Mouse (Mus musculus): ENCODE measurements around the gene Hoxc6. TPM values are rescaled to one million over a fixed set of nuclear protein-coding genes. Genes with fewer than 3 reads are reported as not detected.

The Hoxc6 gene
- polyA plus RNA-seq, 1 experiment from 2014 or later: 0.17 TPM

GRCm38 (mm10) chr15:102990461-102991397 lies 7.3 kb upstream of the Hoxc6 start, which contains the start of gene Hoxc8:
TSS of gene Hoxc8 (plus strand) at chr15:102990607.
- H3K27me3 ChIP-seq (ENCODE audit: control insufficient read depth, insufficient read depth, low read length): peaks cover 93% of the 10 kb centered on the region
- WGBS: under 1% methylated on average over 69 of the region's 69 CpGs
- no peaks in the 10 kb centered on the region for H3K36me3 ChIP-seq (replicated peaks; ENCODE audit: control insufficient read depth, insufficient read depth, low read depth, low read length)
- no peaks in the 10 kb centered on the region for H3K9me3 ChIP-seq (replicated peaks; ENCODE audit: control insufficient read depth, low read length)
- no peak for ATAC-seq (replicated peaks; ENCODE audit: insufficient number of reproducible peaks, low FRiP score, low TSS enrichment, low read depth)
- H3K4me1 ChIP-seq (ENCODE audit: control insufficient read depth, insufficient read depth, low read length): no peaks in the 10 kb centered on the region
- no peak within 1 kb of the TSS for H3K9ac ChIP-seq (replicated peaks; ENCODE audit: low read length)
- no peak within 1 kb of the TSS for H3K27ac ChIP-seq (replicated peaks; ENCODE audit: low read depth, low read length)
- no peak for DNase-seq (ENCODE audit: low spot score)
- no peak within 1 kb of the TSS for H3K4me3 ChIP-seq (ENCODE audit: low read depth, low read length)
- H3K4me2 ChIP-seq (ENCODE audit: low read depth, low read length): no peak within 1 kb of the TSS

GRCm38 (mm10) chr15:102991782-102992181 lies 6.3 kb upstream of the Hoxc6 start:
- Histone ChIP-seq H3K27me3 (ENCODE audit: control insufficient read depth, insufficient read depth, low read length) (peaks cover 93% of the 10 kb centered on the region), H3K27ac (replicated peaks; ENCODE audit: low read depth, low read length) (no peak overlapping the region), H3K9ac (replicated peaks; ENCODE audit: low read length) (no peak overlapping the region), H3K4me2 (ENCODE audit: low read depth, low read length) (no peak overlapping the region), H3K4me3 (ENCODE audit: low read depth, low read length) (no peak overlapping the region), H3K36me3 (replicated peaks; ENCODE audit: control insufficient read depth, insufficient read depth, low read depth, low read length) (no peaks in the 10 kb centered on the region), H3K9me3 (replicated peaks; ENCODE audit: control insufficient read depth, low read length) (no peaks in the 10 kb centered on the region), H3K4me1 (ENCODE audit: control insufficient read depth, insufficient read depth, low read length) (no peaks in the 10 kb centered on the region)
- 4% methylated on average over 7 of the region's 7 CpGs for WGBS
- ATAC-seq (replicated peaks; ENCODE audit: insufficient number of reproducible peaks, low FRiP score, low TSS enrichment, low read depth) (no peak), DNase-seq (ENCODE audit: low spot score) (no peak)

- Histone ChIP-seq H3K4me3 (ENCODE audit: low read depth, low read length) (no peak overlapping the region), H3K27ac (replicated peaks; ENCODE audit: low read depth, low read length) (no peak overlapping the region), H3K4me1 (ENCODE audit: control insufficient read depth, insufficient read depth, low read length) (no peaks in the 10 kb centered on the region), H3K36me3 (replicated peaks; ENCODE audit: control insufficient read depth, insufficient read depth, low read depth, low read length) (no peaks in the 10 kb centered on the region), H3K9me3 (replicated peaks; ENCODE audit: control insufficient read depth, low read length) (no peaks in the 10 kb centered on the region), H3K27me3 (ENCODE audit: control insufficient read depth, insufficient read depth, low read length) (peaks cover 92% of the 10 kb centered on the region), H3K4me2 (ENCODE audit: low read depth, low read length) (no peak overlapping the region), H3K9ac (replicated peaks; ENCODE audit: low read length) (no peak overlapping the region)
- ATAC-seq (replicated peaks; ENCODE audit: insufficient number of reproducible peaks, low FRiP score, low TSS enrichment, low read depth) (no peak), DNase-seq (ENCODE audit: low spot score) (no peak)
- WGBS: 2% methylated on average over 11 of the region's 11 CpGs
Measured at GRCm38 (mm10) chr15:102992206-102992605, 5.9 kb upstream of the Hoxc6 start.

- H3K27ac ChIP-seq (replicated peaks; ENCODE audit: low read depth, low read length): no peak overlapping the region
- H3K4me3 ChIP-seq (ENCODE audit: low read depth, low read length): no peak overlapping the region
- peaks cover 92% of the 10 kb centered on the region for H3K27me3 ChIP-seq (ENCODE audit: control insufficient read depth, insufficient read depth, low read length)
- WGBS: 0% methylated on average over 3 of the region's 3 CpGs
- ATAC-seq (replicated peaks; ENCODE audit: insufficient number of reproducible peaks, low FRiP score, low TSS enrichment, low read depth) (no peak), DNase-seq (ENCODE audit: low spot score) (no peak)
- no peaks in the 10 kb centered on the region for H3K4me1 ChIP-seq (ENCODE audit: control insufficient read depth, insufficient read depth, low read length)
- no peaks in the 10 kb centered on the region for H3K9me3 ChIP-seq (replicated peaks; ENCODE audit: control insufficient read depth, low read length)
- no peak overlapping the region for H3K4me2 ChIP-seq (ENCODE audit: low read depth, low read length)
- H3K9ac ChIP-seq (replicated peaks; ENCODE audit: low read length): no peak overlapping the region
- H3K36me3 ChIP-seq (replicated peaks; ENCODE audit: control insufficient read depth, insufficient read depth, low read depth, low read length): no peaks in the 10 kb centered on the region
Measured at GRCm38 (mm10) chr15:102992863-102993262, 5.2 kb upstream of the Hoxc6 start.

GRCm38 (mm10) chr15:102996548-102996947 lies 1.5 kb upstream of the Hoxc6 start:
- Histone ChIP-seq H3K4me2 (ENCODE audit: low read depth, low read length) (no peak overlapping the region), H3K27me3 (ENCODE audit: control insufficient read depth, insufficient read depth, low read length) (peaks cover 94% of the 10 kb centered on the region)
- ATAC-seq (replicated peaks; ENCODE audit: insufficient number of reproducible peaks, low FRiP score, low TSS enrichment, low read depth): no peak

GRCm38 (mm10) chr15:102997431-102997830 lies 626 bp upstream of the Hoxc6 start:
- Histone ChIP-seq H3K4me3 (ENCODE audit: low read depth, low read length) (no peak overlapping the region), H3K4me1 (ENCODE audit: control insufficient read depth, insufficient read depth, low read length) (peaks cover 8% of the 10 kb centered on the region), H3K36me3 (replicated peaks; ENCODE audit: control insufficient read depth, insufficient read depth, low read depth, low read length) (no peaks in the 10 kb centered on the region), H3K4me2 (ENCODE audit: low read depth, low read length) (no peak overlapping the region), H3K9ac (replicated peaks; ENCODE audit: low read length) (no peak overlapping the region), H3K27ac (replicated peaks; ENCODE audit: low read depth, low read length) (no peak overlapping the region), H3K9me3 (replicated peaks; ENCODE audit: control insufficient read depth, low read length) (no peaks in the 10 kb centered on the region), H3K27me3 (ENCODE audit: control insufficient read depth, insufficient read depth, low read length) (peaks cover 94% of the 10 kb centered on the region)
- ATAC-seq (replicated peaks; ENCODE audit: insufficient number of reproducible peaks, low FRiP score, low TSS enrichment, low read depth) (no peak), DNase-seq (ENCODE audit: low spot score) (no peak)
- WGBS: 0% methylated on average over 3 of the region's 3 CpGs

More at GRCm38 (mm10) chr15:102996548-102996947, 1.5 kb upstream of the Hoxc6 start:
- H3K4me3 ChIP-seq (ENCODE audit: low read depth, low read length): no peak overlapping the region
- H3K4me1 ChIP-seq (ENCODE audit: control insufficient read depth, insufficient read depth, low read length): peaks cover 8% of the 10 kb centered on the region
- DNase-seq (ENCODE audit: low spot score): no peak
- H3K36me3 ChIP-seq (replicated peaks; ENCODE audit: control insufficient read depth, insufficient read depth, low read depth, low read length): no peaks in the 10 kb centered on the region
- no peak overlapping the region for H3K9ac ChIP-seq (replicated peaks; ENCODE audit: low read length)
- H3K27ac ChIP-seq (replicated peaks; ENCODE audit: low read depth, low read length): no peak overlapping the region
- WGBS: 0% methylated on average over 9 of the region's 9 CpGs
- H3K9me3 ChIP-seq (replicated peaks; ENCODE audit: control insufficient read depth, low read length): no peaks in the 10 kb centered on the region

GRCm38 (mm10) chr15:102998608-102999182 lies 638 bp downstream of the Hoxc6 start:
- peak overlapping the region; percentile 23; the same call in 1 of the 2 replicates for H3K4me3 ChIP-seq (ENCODE audit: low read depth, low read length)
- H3K9me3 ChIP-seq (replicated peaks; ENCODE audit: control insufficient read depth, low read length): no peaks in the 10 kb centered on the region
- DNase-seq (ENCODE audit: low spot score) (no peak), ATAC-seq (replicated peaks; ENCODE audit: insufficient number of reproducible peaks, low FRiP score, low TSS enrichment, low read depth) (no peak)
- under 1% methylated on average over 19 of the region's 19 CpGs for WGBS
- H3K27me3 ChIP-seq (ENCODE audit: control insufficient read depth, insufficient read depth, low read length): peaks cover 95% of the 10 kb centered on the region
- H3K27ac ChIP-seq (replicated peaks; ENCODE audit: low read depth, low read length): no peak overlapping the region
- peaks cover 8% of the 10 kb centered on the region for H3K4me1 ChIP-seq (ENCODE audit: control insufficient read depth, insufficient read depth, low read length)
- H3K9ac ChIP-seq (replicated peaks; ENCODE audit: low read length): no peak overlapping the region
- no peak overlapping the region for H3K4me2 ChIP-seq (ENCODE audit: low read depth, low read length)
- no peaks in the 10 kb centered on the region for H3K36me3 ChIP-seq (replicated peaks; ENCODE audit: control insufficient read depth, insufficient read depth, low read depth, low read length)
